Mouse (Mus musculus): ENCODE measurements around the gene Lrba. TPM values are rescaled to one million over a fixed set of nuclear protein-coding genes. Genes with fewer than 3 reads are reported as not detected.

Lrba gene
- total and polyA plus RNA-seq, 3 experiments: 12.3 to 22.6 (median 13.8) TPM

GRCm38 (mm10) chr3:86518506-86519109, 294.1 kb downstream of the Lrba start (continued):
- TF ChIP-seq RAD21 (IDR thresholded peaks at IDR 0.05; ENCODE audit: low read depth, low read length) (no peak), MYC (IDR thresholded peaks at IDR 0.05; ENCODE audit: low read depth, low read length) (no peak), NRF1 (IDR thresholded peaks at IDR 0.05; ENCODE audit: low read depth, low read length) (no peak), CHD2 (IDR thresholded peaks at IDR 0.05; ENCODE audit: low read length) (no peak), HCFC1 (IDR thresholded peaks at IDR 0.05; ENCODE audit: low read depth, low read length) (no peak), CTCF (conservative IDR thresholded peaks at IDR 0.05 in 1 of 2, IDR thresholded peaks at IDR 0.05 in 1 of 2; ENCODE audit: low read depth in 2 of 2, low read length in 2 of 2) (no peak), MAX (IDR thresholded peaks at IDR 0.05; ENCODE audit: low read length) (no peak), MXI1 (IDR thresholded peaks at IDR 0.05; ENCODE audit: low read depth, low read length) (no peak), SMC3 (IDR thresholded peaks at IDR 0.05; ENCODE audit: low read depth, low read length) (no peak), GABPA (IDR thresholded peaks at IDR 0.05; ENCODE audit: insufficient replicate concordance, low read depth, low read length) (no peak)

- H3K36me3 ChIP-seq (replicated peaks in 1 of 2; ENCODE audit: control insufficient read depth in 1 of 2, insufficient read depth in 1 of 2, low read length in 1 of 2): no peaks in the 10 kb centered on the region
- no peaks in the 10 kb centered on the region for H3K9me3 ChIP-seq (replicated peaks; ENCODE audit: low read length)
- no peak overlapping the region for H3K9ac ChIP-seq (ENCODE audit: insufficient read depth, low read depth)
- H3K4me3 ChIP-seq (replicated peaks in 1 of 3; ENCODE audit: low read depth in 2 of 3, low read length in 2 of 3, poor library complexity in 1 of 3): no peak overlapping the region
- no peaks in the 10 kb centered on the region for H3K79me2 ChIP-seq (replicated peaks; ENCODE audit: control insufficient read depth, extremely low read depth, insufficient read depth, poor library complexity, severe bottlenecking)
- DNase-seq (ENCODE audit: extremely low read depth): peak; percentile 61
- dilution Hi-C loops (cut with MboI; ENCODE audit: extremely low pct_ligation_motif_present, extremely low pct_unique_long_range_greater_than_20kb, low sequenced_read_pairs): no loop called here
- no peaks in the 10 kb centered on the region for H3K27me3 ChIP-seq (replicated peaks)
- no peak overlapping the region; the same call in 1 of the 2 replicates for H3K4me2 ChIP-seq (ENCODE audit: insufficient read depth, low read depth, poor library complexity, severe bottlenecking)
- in situ Hi-C loops (cut with MboI; ENCODE audit: low pct_ligation_motif_present, low pct_unique_long_range_greater_than_20kb, low sequenced_read_pairs): no loop called here
- H3K4me1 ChIP-seq (ENCODE audit: control insufficient read depth in 1 of 2, insufficient read depth in 2 of 2): peaks cover 5 to 23% of the 10 kb centered on the region in 2 experiments; a peak in 3 of 4 replicates
- no peak overlapping the region for H3K27ac ChIP-seq (ENCODE audit: insufficient read depth, low read depth)
- no peak for TF ChIP-seq MAX (IDR thresholded peaks at IDR 0.05; ENCODE audit: low read length)
- TF ChIP-seq MAZ (IDR thresholded peaks at IDR 0.05; ENCODE audit: low read depth, low read length): no peak
- no peak for TF ChIP-seq ZC3H11A (IDR thresholded peaks at IDR 0.05; ENCODE audit: low read depth, low read length)
- no peak for TF ChIP-seq SMC3 (IDR thresholded peaks at IDR 0.05; ENCODE audit: low read depth, low read length)
- TF ChIP-seq TBP (conservative IDR thresholded peaks at IDR 0.05; ENCODE audit: low read depth, low read length): no peak
- TF ChIP-seq USF1 (IDR thresholded peaks at IDR 0.05; ENCODE audit: low read depth, low read length): no peak
- TF ChIP-seq E2F4 (IDR thresholded peaks at IDR 0.05; ENCODE audit: insufficient replicate concordance, low read depth, low read length): no peak
- no peak for TF ChIP-seq NELFE (IDR thresholded peaks at IDR 0.05; ENCODE audit: low read depth, low read length)
- no peak for TF ChIP-seq TCF12 (IDR thresholded peaks at IDR 0.05; ENCODE audit: low read depth, low read length)
- no peak for TF ChIP-seq NRF1 (IDR thresholded peaks at IDR 0.05; ENCODE audit: low read depth, low read length)
- TF ChIP-seq SIN3A (IDR thresholded peaks at IDR 0.05; ENCODE audit: low read length): no peak
- TF ChIP-seq ZNF384 (IDR thresholded peaks at IDR 0.05; ENCODE audit: low read depth, low read length): no peak
- no peak for TF ChIP-seq MEF2A (IDR thresholded peaks at IDR 0.05; ENCODE audit: borderline replicate concordance, low read depth, low read length)
- no peak for TF ChIP-seq ETS1 (conservative IDR thresholded peaks at IDR 0.05; ENCODE audit: low read depth, low read length)
- peak; percentile 75; the same call in 1 of the 2 replicates for TF ChIP-seq RCOR1 (conservative IDR thresholded peaks at IDR 0.05; ENCODE audit: low read depth, low read length)
- TF ChIP-seq POLR2A (IDR thresholded peaks at IDR 0.05; ENCODE audit: low read depth, low read length): no peak
- TF ChIP-seq KAT2A (IDR thresholded peaks at IDR 0.05; ENCODE audit: insufficient replicate concordance, low read length): no peak
- no peak for TF ChIP-seq CTCF (conservative IDR thresholded peaks at IDR 0.05 in 1 of 2, IDR thresholded peaks at IDR 0.05 in 1 of 2; ENCODE audit: low read depth in 2 of 2, low read length in 2 of 2)
- no peak; the same call in 1 of the 2 replicates for TF ChIP-seq HCFC1 (IDR thresholded peaks at IDR 0.05; ENCODE audit: low read depth, low read length)
- TF ChIP-seq JUND (conservative IDR thresholded peaks at IDR 0.05; ENCODE audit: low read depth, low read length): peak; percentile 87
- peak; percentile 96 for TF ChIP-seq EP300 (IDR thresholded peaks at IDR 0.05; ENCODE audit: low read length)
- peak; percentile 53; the same call in 1 of the 2 replicates for TF ChIP-seq JUN (IDR thresholded peaks at IDR 0.05; ENCODE audit: insufficient read depth, low read depth, low read length)
- no peak for TF ChIP-seq USF2 (conservative IDR thresholded peaks at IDR 0.05; ENCODE audit: low read depth, low read length)
- TF ChIP-seq ZKSCAN1 (IDR thresholded peaks at IDR 0.05; ENCODE audit: borderline replicate concordance, low read depth, low read length): no peak
- TF ChIP-seq BHLHE40 (IDR thresholded peaks at IDR 0.05; ENCODE audit: low read depth, low read length): no peak
- no peak for TF ChIP-seq CHD2 (IDR thresholded peaks at IDR 0.05; ENCODE audit: low read length)
- TF ChIP-seq POLR2AphosphoS2 (IDR thresholded peaks at IDR 0.05; ENCODE audit: low read depth, low read length): no peak
- TF ChIP-seq CHD1 (IDR thresholded peaks at IDR 0.05; ENCODE audit: low read depth, low read length): no peak
- no peak for TF ChIP-seq MXI1 (IDR thresholded peaks at IDR 0.05; ENCODE audit: low read depth, low read length)
- no peak for TF ChIP-seq PAX5 (IDR thresholded peaks at IDR 0.05; ENCODE audit: low read length)
- peak; percentile 90 for TF ChIP-seq IRF4 (IDR thresholded peaks at IDR 0.05; ENCODE audit: low read depth, low read length)
- no peak for TF ChIP-seq ELF1 (IDR thresholded peaks at IDR 0.05; ENCODE audit: low read depth, low read length)
- TF ChIP-seq RAD21 (IDR thresholded peaks at IDR 0.05; ENCODE audit: low read depth, low read length): no peak
Observed at GRCm38 (mm10) chr3:86522880-86523505, 298.5 kb downstream of the Lrba start.

All from CH12.LX (cell line).